Mouse (Mus musculus): Measurements from ENCODE around the gene Mindy1. TPM values are rescaled to one million over a fixed set of nuclear protein-coding genes. Genes with fewer than 3 reads are reported as not detected.

Gene Mindy1
- total and polyA plus RNA-seq, 3 experiments, result 5.0 to 14.4 (median 5.4) TPM

GRCm38 (mm10) chr3:95273471-95273870 lies 7.7 kb upstream of the Mindy1 start:
- H3K36me3 ChIP-seq (replicated peaks in 1 of 2; ENCODE audit: control insufficient read depth in 1 of 2, insufficient read depth in 1 of 2, low read length in 1 of 2), result peaks cover 0 to 29% of the 10 kb centered on the region in 2 experiments
- H3K4me2 ChIP-seq (ENCODE audit: insufficient read depth, low read depth, poor library complexity, severe bottlenecking), result no peak overlapping the region
- dilution Hi-C loops (cut with MboI; ENCODE audit: extremely low pct_ligation_motif_present, extremely low pct_unique_long_range_greater_than_20kb, low sequenced_read_pairs), result no loop called here
- H3K27me3 ChIP-seq (replicated peaks), result no peaks in the 10 kb centered on the region
- no peak overlapping the region for H3K27ac ChIP-seq (ENCODE audit: insufficient read depth, low read depth)
- TF ChIP-seq ELF1 (IDR thresholded peaks at IDR 0.05; ENCODE audit: low read depth, low read length) (no peak), MAZ (IDR thresholded peaks at IDR 0.05; ENCODE audit: low read depth, low read length) (no peak), MEF2A (IDR thresholded peaks at IDR 0.05; ENCODE audit: borderline replicate concordance, low read depth, low read length) (no peak), BHLHE40 (IDR thresholded peaks at IDR 0.05; ENCODE audit: low read depth, low read length) (no peak), MAX (IDR thresholded peaks at IDR 0.05; ENCODE audit: low read length) (no peak), UBTF (IDR thresholded peaks at IDR 0.05; ENCODE audit: low read depth, low read length) (no peak), ETS1 (conservative IDR thresholded peaks at IDR 0.05; ENCODE audit: low read depth, low read length) (no peak), JUND (conservative IDR thresholded peaks at IDR 0.05; ENCODE audit: low read depth, low read length) (no peak), HCFC1 (IDR thresholded peaks at IDR 0.05; ENCODE audit: low read depth, low read length) (no peak), IRF4 (IDR thresholded peaks at IDR 0.05; ENCODE audit: low read depth, low read length) (no peak), E2F4 (IDR thresholded peaks at IDR 0.05; ENCODE audit: insufficient replicate concordance, low read depth, low read length) (no peak), MYC (IDR thresholded peaks at IDR 0.05; ENCODE audit: low read depth, low read length) (no peak), CHD1 (IDR thresholded peaks at IDR 0.05; ENCODE audit: low read depth, low read length) (no peak), RAD21 (IDR thresholded peaks at IDR 0.05; ENCODE audit: low read depth, low read length) (no peak), JUN (IDR thresholded peaks at IDR 0.05; ENCODE audit: insufficient read depth, low read depth, low read length) (no peak), CTCF (conservative IDR thresholded peaks at IDR 0.05 in 1 of 2, IDR thresholded peaks at IDR 0.05 in 1 of 2; ENCODE audit: low read depth in 2 of 2, low read length in 2 of 2) (no peak), MXI1 (IDR thresholded peaks at IDR 0.05; ENCODE audit: low read depth, low read length) (no peak), ZC3H11A (IDR thresholded peaks at IDR 0.05; ENCODE audit: low read depth, low read length) (no peak), ZMIZ1 (IDR thresholded peaks at IDR 0.05; ENCODE audit: low read depth, low read length) (no peak)
- peaks cover 0 to 24% of the 10 kb centered on the region in 2 experiments; a peak in 2 of 4 replicates for H3K4me1 ChIP-seq (ENCODE audit: control insufficient read depth in 1 of 2, insufficient read depth in 2 of 2)
- H3K9me3 ChIP-seq (replicated peaks; ENCODE audit: low read length), result no peaks in the 10 kb centered on the region
- no peaks in the 10 kb centered on the region for H3K79me2 ChIP-seq (replicated peaks; ENCODE audit: control insufficient read depth, extremely low read depth, insufficient read depth, poor library complexity, severe bottlenecking)
- no peak overlapping the region for H3K4me3 ChIP-seq (replicated peaks in 1 of 3; ENCODE audit: low read depth in 2 of 3, low read length in 2 of 3, poor library complexity in 1 of 3)
- no peak overlapping the region for H3K9ac ChIP-seq (ENCODE audit: insufficient read depth, low read depth)
- no peak for DNase-seq (ENCODE audit: extremely low read depth)
- in situ Hi-C loops (cut with MboI; ENCODE audit: low pct_ligation_motif_present, low pct_unique_long_range_greater_than_20kb, low sequenced_read_pairs), result no loop called here

DNA sequence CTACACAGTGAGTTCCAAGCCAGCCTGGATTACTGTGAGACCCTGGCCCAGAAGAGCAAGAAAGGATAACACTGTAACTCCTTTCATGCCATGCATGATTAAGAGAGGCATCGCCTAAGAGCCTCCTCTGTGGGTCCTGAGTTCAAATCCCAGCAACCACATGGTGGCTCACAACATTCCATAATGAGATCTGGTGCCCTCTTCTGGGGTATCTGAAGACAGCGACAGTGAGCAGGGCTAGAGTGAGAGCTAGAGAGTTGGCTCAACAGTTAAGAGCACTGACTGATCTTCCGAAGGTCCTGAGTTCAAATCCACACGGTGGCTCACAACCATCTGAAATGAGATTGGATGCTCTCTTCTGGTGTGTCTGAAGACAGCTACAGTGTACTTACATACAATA lies 6.7 kb upstream of the Mindy1 start:
- Histone ChIP-seq H3K27ac (ENCODE audit: insufficient read depth, low read depth) (no peak overlapping the region), H3K4me2 (ENCODE audit: insufficient read depth, low read depth, poor library complexity, severe bottlenecking) (no peak overlapping the region), H3K4me1 (ENCODE audit: control insufficient read depth in 1 of 2, insufficient read depth in 2 of 2) (peaks cover 0 to 24% of the 10 kb centered on the region in 2 experiments; a peak in 2 of 4 replicates), H3K9ac (ENCODE audit: insufficient read depth, low read depth) (no peak overlapping the region), H3K79me2 (replicated peaks; ENCODE audit: control insufficient read depth, extremely low read depth, insufficient read depth, poor library complexity, severe bottlenecking) (no peaks in the 10 kb centered on the region), H3K36me3 (replicated peaks in 1 of 2; ENCODE audit: control insufficient read depth in 1 of 2, insufficient read depth in 1 of 2, low read length in 1 of 2) (peaks cover 0 to 20% of the 10 kb centered on the region in 2 experiments), H3K4me3 (replicated peaks in 1 of 3; ENCODE audit: low read depth in 2 of 3, low read length in 2 of 3, poor library complexity in 1 of 3) (no peak overlapping the region), H3K27me3 (replicated peaks) (no peaks in the 10 kb centered on the region), H3K9me3 (replicated peaks; ENCODE audit: low read length) (no peaks in the 10 kb centered on the region)
- dilution Hi-C loops (cut with MboI; ENCODE audit: extremely low pct_ligation_motif_present, extremely low pct_unique_long_range_greater_than_20kb, low sequenced_read_pairs) (no loop called here), in situ Hi-C loops (cut with MboI; ENCODE audit: low pct_ligation_motif_present, low pct_unique_long_range_greater_than_20kb, low sequenced_read_pairs) (no loop called here)
- TF ChIP-seq MYC (IDR thresholded peaks at IDR 0.05; ENCODE audit: low read depth, low read length), result no peak
- TF ChIP-seq ZKSCAN1 (IDR thresholded peaks at IDR 0.05; ENCODE audit: borderline replicate concordance, low read depth, low read length), result no peak
- no peak for TF ChIP-seq MAFK (IDR thresholded peaks at IDR 0.05; ENCODE audit: insufficient replicate concordance, low read length)
- TF ChIP-seq JUND (conservative IDR thresholded peaks at IDR 0.05; ENCODE audit: low read depth, low read length), result no peak
- no peak for TF ChIP-seq CHD2 (IDR thresholded peaks at IDR 0.05; ENCODE audit: low read length)
- no peak for TF ChIP-seq ZNF384 (IDR thresholded peaks at IDR 0.05; ENCODE audit: low read depth, low read length)
- TF ChIP-seq POLR2AphosphoS2 (IDR thresholded peaks at IDR 0.05; ENCODE audit: low read depth, low read length), result no peak
- no peak for TF ChIP-seq NELFE (IDR thresholded peaks at IDR 0.05; ENCODE audit: low read depth, low read length)
- no peak for TF ChIP-seq POLR2A (IDR thresholded peaks at IDR 0.05; ENCODE audit: low read depth, low read length)
- TF ChIP-seq ZMIZ1 (IDR thresholded peaks at IDR 0.05; ENCODE audit: low read depth, low read length), result no peak
- no peak for TF ChIP-seq IRF4 (IDR thresholded peaks at IDR 0.05; ENCODE audit: low read depth, low read length)
- no peak for TF ChIP-seq KAT2A (IDR thresholded peaks at IDR 0.05; ENCODE audit: insufficient replicate concordance, low read length)
- DNase-seq (ENCODE audit: extremely low read depth), result no peak
